Mouse (Mus musculus) layer of hippocampus, postnatal 10 days (tissue): ENCODE measurements at regions not wholly inside any gene's neighbourhood (a gene's known extent, or its start where the extent isn't known, plus 50 kb on each side); places are given as distances from the start of the nearest gene placed in this dataset.
"Not testable (repeated sequence)": the region's sequence is repeated elsewhere in the genome, so short reads cannot be mapped to it uniquely, and the experiment has no call there.

Source experiments
- DNase-seq, 2 experiments: peaks; one replicate each; pipeline ENCODE4 v3.0.0; 2021; ENCODE audit warnings: low spot score in 2 of 2

DNA sequence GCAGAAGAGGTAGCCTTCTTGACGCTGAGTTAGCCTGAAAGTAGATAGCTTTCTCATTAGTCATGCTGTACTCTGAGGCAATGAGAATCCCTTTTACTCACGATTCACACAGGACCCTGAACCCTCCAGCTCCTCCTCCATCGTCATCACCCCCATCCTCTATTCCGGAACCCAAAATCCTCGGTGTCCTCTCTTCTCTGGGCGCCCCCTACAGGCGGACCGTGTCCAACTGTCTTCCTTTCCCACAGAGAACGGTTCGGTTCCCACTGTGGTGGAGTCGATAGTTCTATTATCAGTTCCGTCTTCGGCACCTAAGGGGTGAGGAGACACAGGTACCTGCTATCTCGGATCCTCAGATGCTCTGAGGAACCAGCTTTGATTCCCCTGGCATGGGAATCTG is 130.2 kb downstream of the Phlda1 start:
- no peak for DNase-seq

GRCm38 (mm10) chr10:111637084-111637735 is 131.1 kb downstream of the Phlda1 start:
- no peak for DNase-seq

GRCm38 (mm10) chr10:111639866-111640265 is 133.8 kb downstream of the Phlda1 start:
- no peak for DNase-seq

DNA sequence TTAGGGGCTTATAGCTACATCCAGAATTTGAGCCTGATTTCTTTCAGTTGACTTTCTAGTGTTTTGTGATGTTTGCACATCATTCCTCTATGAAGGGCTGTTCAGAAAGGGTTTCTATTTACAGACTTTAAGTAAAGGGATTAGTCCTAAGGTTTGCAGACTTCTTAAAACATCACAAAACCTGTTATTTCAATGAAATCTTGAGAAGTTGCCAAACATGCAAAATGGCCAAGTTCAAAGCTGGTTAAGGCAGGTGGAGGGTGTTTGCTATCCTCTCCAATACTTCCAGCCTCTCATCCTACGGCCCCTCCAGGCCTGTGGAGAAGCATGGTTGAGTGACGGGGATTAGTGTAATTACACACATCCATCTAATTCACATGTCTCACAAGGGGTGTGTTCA is 136.6 kb downstream of the Phlda1 start:
- no peak for DNase-seq

GRCm38 (mm10) chr10:111653773-111654172 is 147.7 kb downstream of the Phlda1 start:
- DNase-seq, result not testable (repeated sequence)

- no peak for DNase-seq
Observed at GRCm38 (mm10) chr10:111654364-111655226, 148.5 kb downstream of the Phlda1 start.

GRCm38 (mm10) chr10:111658828-111659227 is 152.7 kb downstream of the Phlda1 start:
- peak in 1 of 2 experiments; percentile 21 for DNase-seq

- no peak for DNase-seq
Observed at GRCm38 (mm10) chr10:111662665-111663064, 156.6 kb downstream of the Phlda1 start.

GRCm38 (mm10) chr10:111665834-111666233 is 159.7 kb downstream of the Phlda1 start:
- DNase-seq, result peak in 1 of 2 experiments; percentile 42

DNA sequence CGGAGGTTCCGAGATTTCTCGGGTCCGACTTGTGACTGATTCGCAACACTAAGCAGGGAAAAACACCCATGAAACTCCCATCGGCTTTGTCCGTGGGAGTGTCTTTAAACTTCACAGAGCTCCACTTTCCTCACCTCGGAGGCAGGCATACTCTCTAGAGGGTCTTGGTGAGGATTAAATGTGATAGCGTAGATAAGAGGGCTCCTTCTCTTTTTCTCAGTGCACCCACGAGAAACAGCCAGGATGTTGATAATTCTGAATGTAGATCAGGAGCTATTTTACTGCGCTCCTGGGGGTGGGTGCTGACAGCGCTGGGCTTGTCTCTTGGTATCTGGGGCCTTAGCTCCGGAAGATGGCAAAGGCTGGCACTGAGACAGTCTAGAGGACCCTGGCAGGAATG is 160.9 kb downstream of the Phlda1 start:
- no peak for DNase-seq

- DNase-seq, result no peak
Observed at GRCm38 (mm10) chr10:111668639-111669038, 162.6 kb downstream of the Phlda1 start.

GRCm38 (mm10) chr10:111669658-111670057 is 163.6 kb downstream of the Phlda1 start:
- no peak for DNase-seq

- no peak for DNase-seq
Observed at GRCm38 (mm10) chr10:111670666-111671065, 164.6 kb downstream of the Phlda1 start.

GRCm38 (mm10) chr10:111672454-111673316 is 166.6 kb downstream of the Phlda1 start:
- DNase-seq, result no peak

DNA sequence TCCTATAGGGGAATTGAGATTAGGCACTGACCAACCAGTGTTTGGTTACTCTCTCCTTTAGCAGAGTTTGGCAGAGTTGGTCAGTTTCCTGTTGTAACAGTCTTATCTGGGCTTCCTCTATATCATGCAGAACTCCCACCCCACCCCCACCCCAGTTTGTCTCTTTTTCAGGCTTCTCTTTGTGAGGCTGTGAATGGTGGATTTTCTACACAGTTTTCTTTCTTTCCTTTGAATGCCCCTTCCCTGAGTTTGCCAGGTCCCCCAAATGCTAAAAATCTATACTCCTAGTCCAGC is 167.2 kb downstream of the Phlda1 start:
- DNase-seq, result no peak

GRCm38 (mm10) chr10:111676255-111676654 is 170.2 kb downstream of the Phlda1 start:
- no peak for DNase-seq

GRCm38 (mm10) chr10:111680919-111681318 is 174.8 kb downstream of the Phlda1 start:
- DNase-seq, result no peak

DNA sequence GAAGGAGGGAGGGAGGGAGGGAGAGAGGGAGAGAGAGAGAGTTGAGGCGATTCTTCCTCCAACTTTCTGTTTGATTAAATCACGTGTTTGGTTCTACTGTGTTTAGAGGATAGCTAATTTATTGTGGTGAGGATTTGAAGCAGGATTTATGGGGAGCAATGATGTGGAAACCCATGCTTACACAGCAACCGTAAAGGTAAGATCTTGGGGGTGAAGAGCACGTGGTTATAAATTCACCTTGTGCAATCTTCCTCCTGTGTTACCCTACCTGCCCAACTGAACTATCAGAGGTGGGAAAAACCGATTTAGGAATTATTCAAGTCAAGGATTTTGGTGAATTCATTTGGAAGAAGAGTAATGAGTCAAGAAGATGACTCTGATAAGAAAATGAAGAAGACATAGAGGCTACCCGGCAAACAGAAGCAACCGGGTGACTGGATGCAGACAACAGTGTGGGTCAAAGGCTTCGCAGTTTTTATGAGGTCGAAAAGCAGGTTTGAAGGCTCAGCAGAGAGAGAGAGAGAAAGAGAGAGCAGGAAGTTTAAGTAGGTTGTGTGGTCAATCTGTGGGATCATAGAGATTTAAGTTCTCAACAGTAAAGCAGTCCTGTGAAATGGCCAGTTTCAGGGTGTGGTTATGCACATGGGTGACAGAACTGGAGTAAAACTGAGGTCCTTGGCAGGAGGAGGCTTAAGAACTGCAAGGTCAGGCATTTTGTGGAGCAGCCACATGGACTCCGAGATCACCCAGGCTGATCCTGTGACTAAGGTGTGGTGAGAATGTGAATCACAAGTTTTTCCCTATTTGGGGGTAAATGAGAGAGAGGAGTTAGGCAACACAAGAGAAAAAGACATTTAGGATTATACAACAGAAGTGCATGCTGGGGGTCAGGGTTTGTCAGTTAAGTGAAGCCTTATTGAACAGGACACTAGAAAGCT is 178.6 kb downstream of the Phlda1 start:
- DNase-seq, result no peak

DNA sequence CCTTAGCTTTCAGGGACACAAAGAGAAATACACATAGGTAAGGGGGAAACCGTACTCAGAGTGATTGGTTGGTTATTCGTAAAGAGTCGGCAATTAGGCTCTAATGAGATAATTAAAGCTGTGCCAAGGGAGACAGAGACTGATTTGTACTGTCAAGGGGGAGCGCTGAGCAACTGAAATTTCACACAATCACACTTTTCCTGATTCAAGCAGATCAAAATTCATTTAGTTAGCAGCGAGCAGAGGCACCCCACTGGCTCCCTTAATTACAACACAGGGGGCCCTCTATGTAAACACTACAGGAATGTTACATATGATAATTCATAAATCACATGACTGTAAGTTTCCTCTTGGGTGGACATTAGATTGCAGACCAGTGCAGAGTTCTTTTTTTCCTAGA is 180.5 kb downstream of the Phlda1 start:
- no peak for DNase-seq

DNA sequence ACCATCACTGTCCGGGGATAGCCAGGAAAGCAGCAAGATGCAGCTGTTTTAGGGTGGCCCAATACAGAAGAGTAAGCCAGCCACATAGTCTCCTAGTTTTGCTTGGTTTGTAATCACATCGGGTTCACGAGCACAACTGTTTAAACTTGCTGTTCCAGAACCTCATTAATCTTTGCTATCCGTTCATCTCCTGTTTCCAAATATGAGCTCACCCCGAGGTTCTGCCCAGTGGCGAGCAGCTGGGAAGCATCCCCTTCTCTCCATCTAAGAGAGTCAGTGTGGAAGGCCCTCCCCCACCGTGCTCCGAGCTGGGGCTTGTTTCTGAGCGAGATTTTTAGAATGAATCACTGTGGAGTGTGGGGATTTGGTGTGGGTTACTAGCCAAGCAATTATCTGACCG is 183.5 kb downstream of the Phlda1 start:
- DNase-seq, result no peak

GRCm38 (mm10) chr10:111693762-111694161 is 187.7 kb downstream of the Phlda1 start:
- no peak for DNase-seq
